Mouse (Mus musculus): Measurements from ENCODE around the gene Dlg1.

GRCm38 (mm10) chr16:31652115-31652843 lies 11.0 kb upstream of the Dlg1 start:
- no peak for TF ChIP-seq EP300 (IDR thresholded peaks at IDR 0.05)
- no peak for TF ChIP-seq CTCF (IDR thresholded peaks at IDR 0.05)
